Mouse (Mus musculus) lung, embryonic 14.5 days (tissue): Measurements from ENCODE around the gene Nol12. TPM values are rescaled to one million over a fixed set of nuclear protein-coding genes. Genes with fewer than 3 reads are reported as not detected.

Experiments
- ATAC-seq: fragments of 200-750 bp; cut with Nextera tagmentation; 2 replicates; pipeline ENCODE4 v1.8.0; 2017; ENCODE audit warnings: mild to moderate bottlenecking, moderate TSS enrichment, moderate library complexity; ENCODE audit not compliant: insufficient read depth
- DNase-seq: peaks from one replicate; pipeline ENCODE4 v3.0.0-alpha.2; 2015
- H3K27ac ChIP-seq: fragments of 300-500 bp; sonication (generic); 2 replicates; pipeline ENCODE4 v1.5.1; 2014; ENCODE audit warnings: low read depth, mild to moderate bottlenecking, moderate library complexity
- H3K27me3 ChIP-seq: fragments of 300-500 bp; sonication (generic); 2 replicates; pipeline ENCODE4 v1.6.1; 2014; ENCODE audit warnings: low read length, control low read depth; ENCODE audit not compliant: insufficient read depth
- H3K36me3 ChIP-seq: fragments of 300-500 bp; sonication (generic); 2 replicates; pipeline ENCODE4 v1.6.1; 2014; ENCODE audit warnings: control low read depth; ENCODE audit not compliant: insufficient read depth
- H3K4me1 ChIP-seq: fragments of 300-500 bp; sonication (generic); 2 replicates; pipeline ENCODE4 v1.6.1; 2014; ENCODE audit warnings: antibody characterized with exemption, control low read depth; ENCODE audit not compliant: insufficient read depth
- H3K4me2 ChIP-seq: fragments of 300-500 bp; sonication (generic); 2 replicates; pipeline ENCODE4 v1.6.1; 2014; ENCODE audit warnings: mild to moderate bottlenecking
- H3K4me3 ChIP-seq: fragments of 300-500 bp; sonication (generic); 2 replicates; pipeline ENCODE4 v1.5.1; 2014; ENCODE audit warnings: low read depth, low read length
- H3K9ac ChIP-seq: fragments of 300-500 bp; sonication (generic); 2 replicates; pipeline ENCODE4 v1.6.1; 2014
- H3K9me3 ChIP-seq: fragments of 300-500 bp; sonication (generic); 2 replicates; pipeline ENCODE4 v1.6.1; 2016; ENCODE audit warnings: low read depth, low read length, control low read depth
- CTCF ChIP-seq: IDR thresholded peaks from 2 replicates; pipeline ENCODE4 v1.5.1; 2016; ENCODE audit warnings: antibody characterized with exemption, low read depth
- WGBS: fragments of 180-500 bp; shearing (Covaris S2); extraction: QIAGEN DNeasy Blood & Tissue Kit; methylation state at CpG from one replicate; pipeline ENCODE4 v1.1.7; 2014; 5-methylcytosine and 5-hydroxymethylcytosine counted together
- polyA plus RNA-seq: library from polyadenylated mRNA; unstranded; fragments of >200 nt; fragmentation: Nextera tagmentation; extraction: Ambion mirVana; gene quantifications from 2 replicates; pipeline ENCODE4 v1.2.1, GENCODE M21; 2014

Gene Nol12
- polyA plus RNA-seq = 52.8 and 57.4 TPM in 2 replicates

DNA sequence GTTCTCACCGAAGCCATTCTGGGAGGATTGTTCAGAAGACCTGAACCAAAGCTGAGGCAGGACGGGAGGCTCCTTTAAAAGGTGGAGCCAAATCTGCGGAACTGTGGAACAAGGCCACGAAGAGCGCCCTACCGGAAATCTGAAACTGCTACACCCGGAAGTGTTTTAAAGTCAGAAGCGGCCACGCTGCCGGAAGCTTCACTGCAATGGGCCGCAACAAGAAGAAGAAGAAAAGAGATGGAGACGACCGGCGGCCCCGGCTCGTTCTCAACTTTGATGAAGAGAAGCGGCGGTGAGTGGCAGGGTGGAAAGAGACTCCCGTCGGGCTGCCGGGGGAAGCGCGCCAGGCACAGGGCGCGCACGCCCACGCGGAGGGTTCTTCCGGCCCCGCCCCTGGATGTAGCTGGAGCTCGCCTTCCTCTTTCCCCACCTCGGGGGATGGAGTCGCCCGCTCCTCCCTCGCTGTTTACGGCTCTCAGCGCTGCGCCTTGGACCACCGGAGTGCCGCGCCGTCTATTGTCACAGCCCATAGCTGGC, at the start of gene Nol12:
Gene Nol12, plus strand, starts transcription at position 150 of the 537 bp plus-strand sequence.
- peaks cover 40% of the 10 kb centered on the region for H3K36me3 ChIP-seq
- DNase-seq (peak; percentile 96), ATAC-seq (peak; percentile 85)
- H3K4me2 ChIP-seq = peak within 1 kb of the TSS; percentile 62
- peak within 1 kb of the TSS; percentile 70 for H3K9ac ChIP-seq
- no peaks in the 10 kb centered on the region for H3K27me3 ChIP-seq
- WGBS = under 1% methylated on average over 42 of the region's 42 CpGs
- no peaks in the 10 kb centered on the region for H3K9me3 ChIP-seq
- peak within 1 kb of the TSS; percentile 70 for H3K4me3 ChIP-seq
- H3K4me1 ChIP-seq = peaks cover 5% of the 10 kb centered on the region; the same call in 1 of the 2 replicates
- peak; percentile 27 for TF ChIP-seq CTCF
- peak within 1 kb of the TSS; percentile 74 for H3K27ac ChIP-seq

DNA sequence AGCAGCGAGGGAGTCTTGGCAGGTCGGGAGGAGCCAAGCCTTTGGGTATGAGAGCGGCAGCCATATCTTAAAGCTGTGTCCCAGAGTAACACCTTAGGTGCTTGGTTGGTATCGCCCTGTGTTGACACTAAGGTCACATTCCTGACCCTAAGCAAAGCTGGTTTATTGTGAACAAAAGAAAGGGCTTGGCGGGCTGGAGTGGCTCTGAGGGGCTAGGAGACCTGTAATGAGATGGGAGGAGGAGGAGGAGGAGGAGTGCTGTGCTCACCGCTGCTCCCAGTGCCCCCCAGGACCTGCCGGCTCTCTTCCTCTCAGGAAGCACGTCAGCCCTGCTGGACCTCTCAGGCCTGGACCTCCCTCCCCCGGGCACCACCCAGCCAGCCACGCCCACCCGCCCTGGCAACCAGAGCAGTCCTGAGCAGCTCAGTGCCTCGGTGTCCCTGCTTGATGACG, 45.3 kb upstream of the Nol12 start:
- H3K27me3 ChIP-seq = no peaks in the 10 kb centered on the region
- no peaks in the 10 kb centered on the region for H3K9me3 ChIP-seq
- peaks cover 95% of the 10 kb centered on the region for H3K36me3 ChIP-seq
- TF ChIP-seq CTCF = no peak
- peak; percentile 31 for DNase-seq
- H3K27ac ChIP-seq = peak overlapping the region; percentile 58; the same call in 1 of the 2 replicates
- H3K4me3 ChIP-seq = no peak overlapping the region
- 21% methylated on average over 13 of the region's 13 CpGs for WGBS
- peak; percentile 48 for ATAC-seq
- no peak overlapping the region for H3K9ac ChIP-seq
- H3K4me2 ChIP-seq = 0 out of 2 replicates have a peak overlapping the region, but pooled peaks have one; percentile 23
- H3K4me1 ChIP-seq = peaks cover 6% of the 10 kb centered on the region; the same call in 1 of the 2 replicates

DNA sequence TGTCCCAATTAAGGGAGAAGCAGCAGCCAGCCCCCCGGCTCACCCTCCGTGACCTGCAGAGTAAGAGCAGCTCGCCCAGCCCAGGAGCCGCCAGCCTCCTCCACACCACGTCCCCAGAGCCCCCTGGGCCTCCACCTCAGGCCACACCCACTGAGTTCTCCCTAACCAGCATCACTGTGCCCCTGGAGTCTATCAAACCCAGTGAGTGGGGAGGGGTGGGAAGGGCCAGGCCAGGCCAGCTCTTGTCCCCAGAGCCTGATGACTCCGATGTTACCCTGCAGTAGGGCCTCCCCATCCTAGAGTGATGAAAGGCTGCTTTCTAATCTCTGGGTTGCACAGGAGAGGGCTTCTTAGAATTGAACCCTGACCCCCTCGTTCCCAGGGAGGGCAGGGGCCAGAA, 42.3 kb upstream of the Nol12 start:
- H3K27ac ChIP-seq = no peak overlapping the region
- H3K4me2 ChIP-seq = no peak overlapping the region
- ATAC-seq (no peak), DNase-seq (no peak)
- no peaks in the 10 kb centered on the region for H3K27me3 ChIP-seq
- H3K4me3 ChIP-seq = no peak overlapping the region
- peaks cover 6% of the 10 kb centered on the region; the same call in 1 of the 2 replicates for H3K4me1 ChIP-seq
- WGBS = 60% methylated on average over 7 of the region's 7 CpGs
- H3K36me3 ChIP-seq = peaks cover 76% of the 10 kb centered on the region
- no peak overlapping the region for H3K9ac ChIP-seq
- no peak for TF ChIP-seq CTCF
- no peaks in the 10 kb centered on the region for H3K9me3 ChIP-seq

DNA sequence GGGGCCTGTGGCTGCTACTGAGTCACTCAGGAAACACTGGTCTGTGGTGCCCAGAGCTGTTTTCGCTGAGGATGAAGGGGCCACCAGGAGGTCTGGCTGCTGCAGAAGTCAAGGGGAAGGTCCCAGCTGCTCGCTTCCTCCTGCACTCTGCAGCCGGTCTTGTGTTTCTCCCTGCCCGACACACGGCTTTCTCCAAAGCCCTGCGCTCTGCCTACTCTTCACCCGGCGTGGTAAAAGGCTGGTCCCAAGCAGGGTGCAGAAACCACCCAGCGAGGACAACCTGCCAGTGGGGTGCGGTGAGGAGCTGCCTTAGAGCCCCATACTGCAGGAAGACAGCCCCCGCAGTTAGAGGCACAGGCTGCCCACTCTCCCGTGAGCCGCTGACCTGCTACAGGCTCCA, 40.0 kb upstream of the Nol12 start:
- Histone ChIP-seq H3K9ac (no peak overlapping the region; the same call in 1 of the 2 replicates), H3K36me3 (peaks cover 56% of the 10 kb centered on the region), H3K4me3 (no peak overlapping the region), H3K27me3 (no peaks in the 10 kb centered on the region), H3K27ac (peak overlapping the region; percentile 40; the same call in 1 of the 2 replicates), H3K9me3 (no peaks in the 10 kb centered on the region), H3K4me1 (peaks cover 14% of the 10 kb centered on the region; the same call in 1 of the 2 replicates), H3K4me2 (no peak overlapping the region)
- DNase-seq (no peak), ATAC-seq (no peak)
- 68% methylated on average over 13 of the region's 13 CpGs for whole genome bisulfite sequencing
- no peak for TF ChIP-seq CTCF

DNA sequence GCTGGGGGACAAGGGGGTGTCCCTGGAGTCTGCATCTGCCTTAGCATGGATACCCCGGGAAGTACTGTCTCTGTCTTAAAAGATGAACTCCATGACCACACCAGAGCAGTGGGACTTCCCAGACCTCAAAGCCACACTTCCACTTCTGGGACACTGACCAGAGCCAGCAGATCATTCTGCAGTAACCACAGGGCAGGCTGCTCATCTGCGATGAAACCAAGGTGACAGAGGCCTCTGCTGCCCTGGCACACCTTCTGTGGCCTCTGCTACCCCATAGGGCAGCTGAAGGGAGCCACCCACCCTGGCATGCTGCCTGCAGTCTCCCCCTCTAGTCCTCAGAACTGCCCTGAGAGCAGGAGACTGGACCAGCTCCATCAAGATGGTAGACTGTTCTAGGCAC, 39.0 kb upstream of the Nol12 start:
- Histone ChIP-seq H3K27ac (no peak overlapping the region; the same call in 1 of the 2 replicates), H3K9me3 (no peaks in the 10 kb centered on the region), H3K9ac (no peak overlapping the region), H3K36me3 (peaks cover 46% of the 10 kb centered on the region), H3K4me3 (no peak overlapping the region), H3K27me3 (no peaks in the 10 kb centered on the region), H3K4me1 (peaks cover 13% of the 10 kb centered on the region; the same call in 1 of the 2 replicates), H3K4me2 (no peak overlapping the region)
- 76% methylated on average over 2 of the region's 2 CpGs for WGBS
- ATAC-seq = no peak
- DNase-seq = no peak
- no peak for TF ChIP-seq CTCF

DNA sequence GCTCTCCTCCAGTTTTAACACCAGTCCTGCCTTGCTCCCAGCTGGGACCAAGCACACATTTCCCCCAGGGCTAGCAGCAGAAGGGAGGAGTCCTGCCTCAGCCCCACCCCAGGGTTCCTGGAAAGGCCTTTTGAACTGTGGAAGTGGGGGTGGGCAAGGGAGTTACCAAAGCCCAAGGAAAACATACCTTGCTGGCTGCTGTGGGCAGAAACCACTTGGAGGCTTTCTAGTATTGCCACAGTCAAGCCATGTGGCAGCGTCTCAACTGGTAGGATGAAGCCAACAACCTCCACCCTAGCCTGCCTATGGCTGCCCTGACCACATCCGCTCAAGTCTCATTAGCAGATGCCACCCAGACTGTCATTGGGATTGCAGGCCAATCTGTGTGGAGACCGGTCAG, 38.6 kb upstream of the Nol12 start:
- WGBS = 69% methylated on average over 3 of the region's 3 CpGs
- Histone ChIP-seq H3K4me1 (peaks cover 13% of the 10 kb centered on the region; the same call in 1 of the 2 replicates), H3K9ac (no peak overlapping the region), H3K36me3 (peaks cover 42% of the 10 kb centered on the region), H3K4me3 (no peak overlapping the region), H3K9me3 (no peaks in the 10 kb centered on the region), H3K27ac (no peak overlapping the region; the same call in 1 of the 2 replicates), H3K27me3 (no peaks in the 10 kb centered on the region), H3K4me2 (no peak overlapping the region)
- no peak for ATAC-seq
- no peak for DNase-seq
- TF ChIP-seq CTCF = no peak

DNA sequence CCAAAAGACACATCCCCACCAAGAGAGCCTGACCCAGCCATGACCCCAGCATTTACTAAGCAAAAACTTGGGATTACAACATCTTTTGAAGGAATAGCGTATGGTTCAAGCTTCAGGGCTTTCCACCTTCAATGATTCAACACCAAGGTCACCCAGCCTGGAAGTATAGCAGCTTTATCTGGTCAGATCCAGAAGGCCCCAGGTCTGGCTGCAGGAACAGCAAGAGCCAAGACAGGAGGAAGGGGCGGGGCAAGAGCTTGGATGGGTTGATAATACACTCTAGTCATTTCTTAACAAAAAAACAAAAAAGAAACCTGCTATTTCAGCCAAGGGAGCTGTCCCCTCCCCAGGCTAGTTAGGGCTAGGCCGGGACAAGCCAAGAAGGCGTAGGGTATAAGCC, 37.2 kb upstream of the Nol12 start:
- Histone ChIP-seq H3K9me3 (no peaks in the 10 kb centered on the region), H3K27me3 (no peaks in the 10 kb centered on the region), H3K4me2 (no peak overlapping the region), H3K4me1 (peaks cover 17% of the 10 kb centered on the region; the same call in 1 of the 2 replicates), H3K36me3 (peaks cover 30% of the 10 kb centered on the region), H3K4me3 (no peak overlapping the region), H3K9ac (no peak overlapping the region), H3K27ac (no peak overlapping the region)
- no peak for TF ChIP-seq CTCF
- WGBS = 94% methylated on average over 4 of the region's 4 CpGs
- DNase-seq (no peak), ATAC-seq (no peak)
